Mouse (Mus musculus): ENCODE results near the gene Ptpn5. TPM values are rescaled to one million over a fixed set of nuclear protein-coding genes. Genes with fewer than 3 reads are reported as not detected.

Ptpn5 gene
- 68.5 and 103 TPM in 2 replicates for polyA plus RNA-seq (2015; fragmentation: Nextera tagmentation; extraction: Ambion mirVana)

DNA sequence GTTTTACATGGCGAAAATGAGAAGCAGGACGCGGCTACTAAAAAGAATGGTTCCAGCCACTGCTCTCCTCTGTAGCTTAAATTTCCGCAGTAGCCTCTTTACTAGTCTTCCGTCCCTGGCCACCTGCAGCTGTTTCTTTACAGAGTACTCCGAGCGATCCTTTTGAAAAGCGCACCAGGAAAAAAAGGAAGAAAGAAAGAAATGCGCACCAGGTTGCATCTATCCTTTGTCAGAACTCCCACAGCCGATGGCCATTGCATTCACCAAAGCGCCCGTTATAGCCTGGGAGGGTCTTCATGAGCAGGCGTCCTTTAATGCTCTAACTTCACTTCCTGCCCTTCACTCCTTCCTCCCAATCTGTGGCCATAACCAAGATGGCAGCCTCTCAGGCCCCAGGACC is at the start of gene Ptpn5:
Gene Ptpn5, minus strand, starts transcription at position 354 of the 400 bp plus-strand sequence.
- ATAC-seq = no peak

GRCm38 (mm10) chr7:47170814-47171213 is 37.3 kb upstream of the Ptpn5 start:
- H3K9ac ChIP-seq (replicated peaks; ENCODE audit: low read depth, low read length) = no peak overlapping the region
- no peak overlapping the region for H3K4me3 ChIP-seq (replicated peaks; ENCODE audit: low read length)
- H3K27ac ChIP-seq (ENCODE audit: low read length) = no peak overlapping the region
- no peaks in the 10 kb centered on the region for H3K36me3 ChIP-seq (ENCODE audit: control insufficient read depth, insufficient read depth)
- no peaks in the 10 kb centered on the region for H3K9me3 ChIP-seq (ENCODE audit: control insufficient read depth, low read length)
- no peak overlapping the region for H3K4me2 ChIP-seq (ENCODE audit: low read length)
- no peaks in the 10 kb centered on the region for H3K4me1 ChIP-seq (replicated peaks; ENCODE audit: control insufficient read depth, insufficient read depth, low read length)
- ATAC-seq = no peak
- H3K27me3 ChIP-seq (replicated peaks; ENCODE audit: control insufficient read depth, insufficient read depth, low read length) = no peaks in the 10 kb centered on the region
- 73% methylated on average over 5 of the region's 5 CpGs for WGBS

More for the DNA sequence above, at the start of gene Ptpn5:
- Histone ChIP-seq H3K27ac (ENCODE audit: low read length) (peak within 1 kb of the TSS; percentile 52), H3K4me2 (ENCODE audit: low read length) (peak within 1 kb of the TSS; percentile 85), H3K4me1 (replicated peaks; ENCODE audit: control insufficient read depth, insufficient read depth, low read length) (peaks cover 12% of the 10 kb centered on the region), H3K27me3 (replicated peaks; ENCODE audit: control insufficient read depth, insufficient read depth, low read length) (peaks cover 22% of the 10 kb centered on the region), H3K4me3 (replicated peaks; ENCODE audit: low read length) (peak within 1 kb of the TSS; percentile 57), H3K9me3 (ENCODE audit: control insufficient read depth, low read length) (no peaks in the 10 kb centered on the region), H3K36me3 (ENCODE audit: control insufficient read depth, insufficient read depth) (no peaks in the 10 kb centered on the region), H3K9ac (replicated peaks; ENCODE audit: low read depth, low read length) (peak within 1 kb of the TSS; percentile 73)
- 3% methylated on average over 13 of the region's 13 CpGs for WGBS

DNA sequence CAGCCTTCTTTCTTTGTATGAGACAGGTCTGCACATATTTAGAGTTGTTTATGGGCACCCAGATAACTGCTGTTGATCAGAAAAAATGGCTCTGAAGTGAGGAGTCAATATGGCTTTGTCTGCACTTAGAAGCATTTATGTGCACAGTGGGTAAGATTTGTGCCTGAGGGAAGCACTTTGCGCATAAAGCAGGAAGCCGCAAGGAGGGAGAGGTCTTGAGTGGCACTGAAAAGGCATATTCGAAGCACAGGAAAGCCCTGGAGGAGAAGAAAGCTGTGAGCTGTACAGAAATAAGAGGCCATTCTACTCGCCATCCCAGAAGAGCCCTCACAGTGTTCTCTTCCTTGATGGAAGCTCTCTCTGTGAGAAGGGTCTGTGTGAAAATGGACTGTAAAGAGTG is 31.5 kb upstream of the Ptpn5 start:
- no peak overlapping the region for H3K4me2 ChIP-seq (ENCODE audit: low read length)
- WGBS = 67% methylated on average over 4 of the region's 4 CpGs
- H3K27me3 ChIP-seq (replicated peaks; ENCODE audit: control insufficient read depth, insufficient read depth, low read length) = no peaks in the 10 kb centered on the region
- no peak overlapping the region for H3K27ac ChIP-seq (ENCODE audit: low read length)
- no peaks in the 10 kb centered on the region for H3K4me1 ChIP-seq (replicated peaks; ENCODE audit: control insufficient read depth, insufficient read depth, low read length)
- H3K4me3 ChIP-seq (replicated peaks; ENCODE audit: low read length) = no peak overlapping the region
- H3K36me3 ChIP-seq (ENCODE audit: control insufficient read depth, insufficient read depth) = no peaks in the 10 kb centered on the region
- no peak overlapping the region for H3K9ac ChIP-seq (replicated peaks; ENCODE audit: low read depth, low read length)
- no peaks in the 10 kb centered on the region for H3K9me3 ChIP-seq (ENCODE audit: control insufficient read depth, low read length)
- ATAC-seq = no peak

GRCm38 (mm10) chr7:47163203-47163602 is 29.7 kb upstream of the Ptpn5 start:
- H3K4me3 ChIP-seq (replicated peaks; ENCODE audit: low read length) = no peak overlapping the region
- H3K4me1 ChIP-seq (replicated peaks; ENCODE audit: control insufficient read depth, insufficient read depth, low read length) = no peaks in the 10 kb centered on the region
- H3K27me3 ChIP-seq (replicated peaks; ENCODE audit: control insufficient read depth, insufficient read depth, low read length) = no peaks in the 10 kb centered on the region
- H3K9ac ChIP-seq (replicated peaks; ENCODE audit: low read depth, low read length) = no peak overlapping the region
- 77% methylated on average over 4 of the region's 4 CpGs for WGBS
- no peak overlapping the region for H3K27ac ChIP-seq (ENCODE audit: low read length)
- ATAC-seq = no peak
- H3K36me3 ChIP-seq (ENCODE audit: control insufficient read depth, insufficient read depth) = no peaks in the 10 kb centered on the region
- no peak overlapping the region for H3K4me2 ChIP-seq (ENCODE audit: low read length)
- no peaks in the 10 kb centered on the region for H3K9me3 ChIP-seq (ENCODE audit: control insufficient read depth, low read length)

DNA sequence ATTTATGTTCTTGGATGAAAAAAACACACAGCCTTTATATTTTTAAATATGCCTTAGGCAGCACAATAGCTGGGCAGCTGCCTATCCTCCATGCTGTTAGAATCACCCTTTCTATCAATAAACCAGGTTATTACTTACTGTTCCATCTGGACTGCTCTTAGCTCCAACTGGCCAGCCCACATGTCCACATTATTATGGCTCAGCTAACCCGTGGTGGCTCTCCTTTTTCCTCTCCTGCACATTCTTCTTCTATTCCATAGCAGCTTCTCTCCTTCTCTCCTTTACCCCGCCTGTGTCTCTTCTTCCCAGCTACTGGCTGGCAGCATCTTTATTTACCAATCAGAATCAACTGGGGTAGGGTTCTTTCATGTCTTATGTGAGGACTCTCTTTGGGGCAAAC is 25.0 kb upstream of the Ptpn5 start:
- Histone ChIP-seq H3K27me3 (replicated peaks; ENCODE audit: control insufficient read depth, insufficient read depth, low read length) (no peaks in the 10 kb centered on the region), H3K9ac (replicated peaks; ENCODE audit: low read depth, low read length) (no peak overlapping the region), H3K27ac (ENCODE audit: low read length) (no peak overlapping the region), H3K9me3 (ENCODE audit: control insufficient read depth, low read length) (no peaks in the 10 kb centered on the region), H3K4me3 (replicated peaks; ENCODE audit: low read length) (no peak overlapping the region), H3K36me3 (ENCODE audit: control insufficient read depth, insufficient read depth) (no peaks in the 10 kb centered on the region), H3K4me1 (replicated peaks; ENCODE audit: control insufficient read depth, insufficient read depth, low read length) (no peaks in the 10 kb centered on the region), H3K4me2 (ENCODE audit: low read length) (no peak overlapping the region)
- no peak for ATAC-seq
- WGBS = 45% methylated on average over 2 of the region's 2 CpGs

- H3K4me1 ChIP-seq (replicated peaks; ENCODE audit: control insufficient read depth, insufficient read depth, low read length) = no peaks in the 10 kb centered on the region
- WGBS = 81% methylated on average over 9 of the region's 9 CpGs
Observed at GRCm38 (mm10) chr7:47157743-47158142, 24.3 kb upstream of the Ptpn5 start.

GRCm38 (mm10) chr7:47155849-47156248 is 22.4 kb upstream of the Ptpn5 start:
- WGBS = 94% methylated on average over 2 of the region's 2 CpGs
- H3K9me3 ChIP-seq (ENCODE audit: control insufficient read depth, low read length) = no peaks in the 10 kb centered on the region
- ATAC-seq = no peak

More at GRCm38 (mm10) chr7:47157743-47158142, 24.3 kb upstream of the Ptpn5 start:
- Histone ChIP-seq H3K9me3 (ENCODE audit: control insufficient read depth, low read length) (no peaks in the 10 kb centered on the region), H3K27me3 (replicated peaks; ENCODE audit: control insufficient read depth, insufficient read depth, low read length) (no peaks in the 10 kb centered on the region), H3K4me2 (ENCODE audit: low read length) (no peak overlapping the region), H3K9ac (replicated peaks; ENCODE audit: low read depth, low read length) (no peak overlapping the region), H3K27ac (ENCODE audit: low read length) (no peak overlapping the region), H3K4me3 (replicated peaks; ENCODE audit: low read length) (no peak overlapping the region), H3K36me3 (ENCODE audit: control insufficient read depth, insufficient read depth) (no peaks in the 10 kb centered on the region)
- no peak for ATAC-seq

DNA sequence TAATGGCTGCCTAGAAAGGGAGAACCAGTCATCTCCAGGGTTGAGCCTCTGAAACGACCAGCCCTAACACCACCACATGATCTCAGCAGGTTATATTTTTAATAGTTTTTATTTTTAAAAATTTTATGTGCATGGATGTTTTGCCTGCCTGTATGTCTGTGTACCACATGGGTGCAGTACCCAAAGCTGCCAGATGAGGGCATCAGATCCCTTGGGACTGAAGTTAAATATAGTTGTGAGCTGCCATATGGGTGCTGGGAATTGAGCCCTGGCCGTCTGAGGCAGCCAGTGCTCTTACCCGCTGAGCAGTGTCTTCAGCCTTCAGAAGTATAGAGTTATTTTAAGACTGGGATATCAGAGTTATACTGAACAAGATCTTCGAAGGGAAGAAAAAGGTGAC is 21.9 kb upstream of the Ptpn5 start:
- no peaks in the 10 kb centered on the region for H3K9me3 ChIP-seq (ENCODE audit: control insufficient read depth, low read length)
- WGBS = 95% methylated on average over 4 of the region's 4 CpGs

More at GRCm38 (mm10) chr7:47155849-47156248, 22.4 kb upstream of the Ptpn5 start:
- H3K4me2 ChIP-seq (ENCODE audit: low read length) = no peak overlapping the region
- H3K4me1 ChIP-seq (replicated peaks; ENCODE audit: control insufficient read depth, insufficient read depth, low read length) = no peaks in the 10 kb centered on the region
- no peaks in the 10 kb centered on the region for H3K27me3 ChIP-seq (replicated peaks; ENCODE audit: control insufficient read depth, insufficient read depth, low read length)
- no peaks in the 10 kb centered on the region for H3K36me3 ChIP-seq (ENCODE audit: control insufficient read depth, insufficient read depth)
- H3K4me3 ChIP-seq (replicated peaks; ENCODE audit: low read length) = no peak overlapping the region
- no peak overlapping the region for H3K27ac ChIP-seq (ENCODE audit: low read length)
- H3K9ac ChIP-seq (replicated peaks; ENCODE audit: low read depth, low read length) = no peak overlapping the region

GRCm38 (mm10) chr7:47150420-47151061 is 17.1 kb upstream of the Ptpn5 start:
- no peaks in the 10 kb centered on the region for H3K36me3 ChIP-seq (ENCODE audit: control insufficient read depth, insufficient read depth)
- no peaks in the 10 kb centered on the region for H3K9me3 ChIP-seq (ENCODE audit: control insufficient read depth, low read length)
- H3K4me2 ChIP-seq (ENCODE audit: low read length) = no peak overlapping the region
- H3K27me3 ChIP-seq (replicated peaks; ENCODE audit: control insufficient read depth, insufficient read depth, low read length) = no peaks in the 10 kb centered on the region
- no peak overlapping the region for H3K4me3 ChIP-seq (replicated peaks; ENCODE audit: low read length)
- peak; percentile 64 for ATAC-seq
- 14% methylated on average over 11 of the region's 11 CpGs for WGBS
- H3K9ac ChIP-seq (replicated peaks; ENCODE audit: low read depth, low read length) = no peak overlapping the region
- H3K4me1 ChIP-seq (replicated peaks; ENCODE audit: control insufficient read depth, insufficient read depth, low read length) = no peaks in the 10 kb centered on the region
- H3K27ac ChIP-seq (ENCODE audit: low read length) = no peak overlapping the region

More for the DNA sequence above, 21.9 kb upstream of the Ptpn5 start:
- Histone ChIP-seq H3K36me3 (ENCODE audit: control insufficient read depth, insufficient read depth) (no peaks in the 10 kb centered on the region), H3K4me3 (replicated peaks; ENCODE audit: low read length) (no peak overlapping the region), H3K4me2 (ENCODE audit: low read length) (no peak overlapping the region), H3K9ac (replicated peaks; ENCODE audit: low read depth, low read length) (no peak overlapping the region), H3K4me1 (replicated peaks; ENCODE audit: control insufficient read depth, insufficient read depth, low read length) (no peaks in the 10 kb centered on the region), H3K27ac (ENCODE audit: low read length) (no peak overlapping the region), H3K27me3 (replicated peaks; ENCODE audit: control insufficient read depth, insufficient read depth, low read length) (no peaks in the 10 kb centered on the region)
- ATAC-seq = no peak

DNA sequence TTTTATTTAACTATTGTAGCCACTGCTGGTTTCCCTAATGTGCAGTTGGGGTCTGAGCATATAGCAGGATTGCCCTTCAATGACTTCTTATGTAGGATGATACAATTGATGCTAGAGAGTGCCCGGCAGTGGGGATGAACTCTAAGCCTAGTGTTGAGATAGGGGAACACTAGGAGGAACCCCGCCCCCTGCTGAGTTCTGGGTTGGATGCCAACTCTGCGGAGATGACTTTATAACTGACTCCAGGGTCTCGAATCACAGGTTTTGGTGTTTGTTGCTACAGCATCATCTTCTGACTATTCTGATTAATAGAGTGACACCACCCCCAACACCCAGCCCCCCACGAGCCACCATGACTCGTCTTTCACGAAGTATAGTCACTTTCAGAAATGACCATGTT is 14.8 kb upstream of the Ptpn5 start:
- no peak overlapping the region for H3K9ac ChIP-seq (replicated peaks; ENCODE audit: low read depth, low read length)
- 81% methylated on average over 7 of the region's 7 CpGs for WGBS
- no peak overlapping the region for H3K4me3 ChIP-seq (replicated peaks; ENCODE audit: low read length)
- no peaks in the 10 kb centered on the region for H3K9me3 ChIP-seq (ENCODE audit: control insufficient read depth, low read length)
- ATAC-seq = no peak
- no peaks in the 10 kb centered on the region for H3K27me3 ChIP-seq (replicated peaks; ENCODE audit: control insufficient read depth, insufficient read depth, low read length)
- H3K4me1 ChIP-seq (replicated peaks; ENCODE audit: control insufficient read depth, insufficient read depth, low read length) = no peaks in the 10 kb centered on the region
- H3K36me3 ChIP-seq (ENCODE audit: control insufficient read depth, insufficient read depth) = no peaks in the 10 kb centered on the region
- H3K4me2 ChIP-seq (ENCODE audit: low read length) = no peak overlapping the region
- H3K27ac ChIP-seq (ENCODE audit: low read length) = no peak overlapping the region

Data from forebrain, embryonic 16.5 days (tissue).